Mouse (Mus musculus) forebrain, embryonic 10.5 days (tissue): ENCODE data around the gene Marveld2. TPM values are rescaled to one million over a fixed set of nuclear protein-coding genes. Genes with fewer than 3 reads are reported as not detected.

Experiments
- DNase-seq: peaks from one replicate; pipeline ENCODE4 v3.0.0-alpha.2; 2017; ENCODE audit warnings: low spot score; ENCODE audit errors: extremely low spot score
- H3K27ac ChIP-seq: fragments of 300-500 bp; sonication (generic); 2 replicates; pipeline ENCODE4 v1.5.1; 2016; ENCODE audit warnings: mild to moderate bottlenecking
- H3K27me3 ChIP-seq: fragments of 300-500 bp; sonication (generic); 2 replicates; pipeline ENCODE4 v1.6.1; 2016; ENCODE audit warnings: mild to moderate bottlenecking; ENCODE audit not compliant: poor library complexity, severe bottlenecking
- H3K36me3 ChIP-seq: fragments of 300-500 bp; sonication (generic); replicated peaks from 2 replicates; pipeline ENCODE4 v1.6.1; 2016; ENCODE audit warnings: mild to moderate bottlenecking, moderate library complexity
- H3K4me1 ChIP-seq: fragments of 300-500 bp; sonication (generic); 2 replicates; pipeline ENCODE4 v1.6.1; 2016
- H3K4me3 ChIP-seq: fragments of 300-500 bp; sonication (generic); 2 replicates; pipeline ENCODE4 v1.5.1; 2016; ENCODE audit warnings: mild to moderate bottlenecking, moderate library complexity
- H3K9me3 ChIP-seq: fragments of 300-500 bp; sonication (generic); 2 replicates; pipeline ENCODE4 v1.6.1; 2016; ENCODE audit warnings: mild to moderate bottlenecking, moderate library complexity
- WGBS: fragments of 180-500 bp; shearing (Covaris S2); methylation state at CpG from one replicate; pipeline ENCODE4 v1.1.7; 2016; 5-methylcytosine and 5-hydroxymethylcytosine counted together
- polyA plus RNA-seq: library from polyadenylated mRNA; unstranded; fragments of >200 nt; fragmentation: Nextera tagmentation; extraction: Ambion mirVana; gene quantifications from 2 replicates; pipeline ENCODE4 v1.2.1, GENCODE M21; 2016

Marveld2 gene
- polyA plus RNA-seq, 1 experiment from 2014 or later, result 4.3 TPM

GRCm38 (mm10) chr13:100612251-100612650 is 4.5 kb downstream of the Marveld2 start:
- Histone ChIP-seq H3K4me1 (peaks cover 10% of the 10 kb centered on the region), H3K27ac (no peak overlapping the region), H3K9me3 (peaks cover 3% of the 10 kb centered on the region; the same call in 1 of the 2 replicates), H3K4me3 (no peak overlapping the region), H3K27me3 (peaks cover 20% of the 10 kb centered on the region), H3K36me3 (peaks cover 11% of the 10 kb centered on the region)
- 94% methylated on average over 10 of the region's 10 CpGs for WGBS
- DNase-seq, result no peak

GRCm38 (mm10) chr13:100611266-100611665 is 5.5 kb downstream of the Marveld2 start:
- Histone ChIP-seq H3K4me1 (peaks cover 3% of the 10 kb centered on the region), H3K9me3 (peaks cover 3% of the 10 kb centered on the region; the same call in 1 of the 2 replicates), H3K27ac (no peak overlapping the region), H3K4me3 (no peak overlapping the region), H3K27me3 (peaks cover 10% of the 10 kb centered on the region), H3K36me3 (0 out of 2 replicates have a peak, but pooled peaks cover 11% of the 10 kb centered on the region)
- DNase-seq, result no peak
- WGBS, result 95% methylated on average over 13 of the region's 13 CpGs

- Histone ChIP-seq H3K27ac (no peak overlapping the region), H3K36me3 (0 out of 2 replicates have a peak, but pooled peaks cover 11% of the 10 kb centered on the region), H3K4me1 (peaks cover under 1% of the 10 kb centered on the region; the same call in 1 of the 2 replicates), H3K27me3 (no peaks in the 10 kb centered on the region), H3K9me3 (peaks cover 3% of the 10 kb centered on the region; the same call in 1 of the 2 replicates), H3K4me3 (no peak overlapping the region)
- DNase-seq, result no peak
- WGBS, result 87% methylated on average over 8 of the region's 8 CpGs
These were observed 9.0 kb downstream of the Marveld2 start for GRCm38 (mm10) chr13:100607756-100608155.

- Histone ChIP-seq H3K27me3 (no peaks in the 10 kb centered on the region), H3K9me3 (peaks cover 3% of the 10 kb centered on the region; the same call in 1 of the 2 replicates), H3K36me3 (0 out of 2 replicates have a peak, but pooled peaks cover 3% of the 10 kb centered on the region), H3K27ac (no peak overlapping the region), H3K4me3 (no peak overlapping the region), H3K4me1 (peaks cover 8% of the 10 kb centered on the region)
- DNase-seq, result no peak
- 75% methylated on average over 1 of the region's 1 CpGs for WGBS
These were observed 10.9 kb downstream of the Marveld2 start for GRCm38 (mm10) chr13:100605845-100606244.

- peaks cover 3% of the 10 kb centered on the region; the same call in 1 of the 2 replicates for H3K9me3 ChIP-seq
- 0 out of 2 replicates have a peak, but pooled peaks cover 3% of the 10 kb centered on the region for H3K36me3 ChIP-seq
- peaks cover 8% of the 10 kb centered on the region for H3K4me1 ChIP-seq
- no peak overlapping the region for H3K4me3 ChIP-seq
- 90% methylated on average over 11 of the region's 11 CpGs for WGBS
- no peak for DNase-seq
- no peaks in the 10 kb centered on the region for H3K27me3 ChIP-seq
- no peak overlapping the region for H3K27ac ChIP-seq
These were observed 13.1 kb downstream of the Marveld2 start for GRCm38 (mm10) chr13:100603738-100604095.

GRCm38 (mm10) chr13:100603031-100603737 is 13.6 kb downstream of the Marveld2 start:
- peaks cover 8% of the 10 kb centered on the region for H3K4me1 ChIP-seq

GRCm38 (mm10) chr13:100602239-100602902 is 14.4 kb downstream of the Marveld2 start:
- Histone ChIP-seq H3K4me3 (no peak overlapping the region), H3K36me3 (no peaks in the 10 kb centered on the region), H3K27ac (no peak overlapping the region), H3K9me3 (no peaks in the 10 kb centered on the region), H3K4me1 (peaks cover 8% of the 10 kb centered on the region), H3K27me3 (no peaks in the 10 kb centered on the region)
- WGBS, result 72% methylated on average over 5 of the region's 5 CpGs
- DNase-seq, result no peak

More at GRCm38 (mm10) chr13:100603031-100603737, 13.6 kb downstream of the Marveld2 start:
- DNase-seq, result no peak
- 89% methylated on average over 10 of the region's 10 CpGs for WGBS
- Histone ChIP-seq H3K4me3 (no peak overlapping the region), H3K27ac (no peak overlapping the region), H3K27me3 (no peaks in the 10 kb centered on the region), H3K36me3 (0 out of 2 replicates have a peak, but pooled peaks cover 3% of the 10 kb centered on the region), H3K9me3 (peaks cover 3% of the 10 kb centered on the region; the same call in 1 of the 2 replicates)

GRCm38 (mm10) chr13:100601034-100601433 is 15.7 kb downstream of the Marveld2 start:
- WGBS, result 79% methylated on average over 8 of the region's 8 CpGs

GRCm38 (mm10) chr13:100600317-100600716 is 16.5 kb downstream of the Marveld2 start:
- H3K27ac ChIP-seq, result no peak overlapping the region
- no peaks in the 10 kb centered on the region for H3K27me3 ChIP-seq
- 88% methylated on average over 12 of the region's 12 CpGs for WGBS
- H3K36me3 ChIP-seq, result no peaks in the 10 kb centered on the region
- DNase-seq, result no peak
- peaks cover 8% of the 10 kb centered on the region for H3K4me1 ChIP-seq
- H3K9me3 ChIP-seq, result no peaks in the 10 kb centered on the region
- H3K4me3 ChIP-seq, result no peak overlapping the region

More at GRCm38 (mm10) chr13:100601034-100601433, 15.7 kb downstream of the Marveld2 start:
- Histone ChIP-seq H3K4me3 (no peak overlapping the region), H3K4me1 (peaks cover 8% of the 10 kb centered on the region), H3K9me3 (no peaks in the 10 kb centered on the region), H3K27ac (no peak overlapping the region), H3K27me3 (no peaks in the 10 kb centered on the region), H3K36me3 (no peaks in the 10 kb centered on the region)
- no peak for DNase-seq

- Histone ChIP-seq H3K9me3 (no peaks in the 10 kb centered on the region), H3K36me3 (no peaks in the 10 kb centered on the region), H3K27me3 (no peaks in the 10 kb centered on the region), H3K4me3 (no peak overlapping the region), H3K4me1 (peaks cover 3% of the 10 kb centered on the region), H3K27ac (no peak overlapping the region)
- WGBS, result 85% methylated on average over 9 of the region's 9 CpGs
- no peak for DNase-seq
These were observed 19.5 kb downstream of the Marveld2 start for GRCm38 (mm10) chr13:100597284-100597683.

- Histone ChIP-seq H3K4me1 (no peaks in the 10 kb centered on the region), H3K36me3 (no peaks in the 10 kb centered on the region), H3K9me3 (no peaks in the 10 kb centered on the region), H3K27ac (no peak overlapping the region), H3K4me3 (no peak overlapping the region), H3K27me3 (no peaks in the 10 kb centered on the region)
- no peak for DNase-seq
- 91% methylated on average over 3 of the region's 3 CpGs for WGBS
These were observed 21.3 kb downstream of the Marveld2 start for GRCm38 (mm10) chr13:100595552-100595885.

GRCm38 (mm10) chr13:100594838-100595551 is 21.8 kb downstream of the Marveld2 start:
- no peaks in the 10 kb centered on the region for H3K27me3 ChIP-seq
- no peaks in the 10 kb centered on the region for H3K9me3 ChIP-seq
- no peak for DNase-seq
- H3K4me3 ChIP-seq, result no peak overlapping the region
- H3K4me1 ChIP-seq, result no peaks in the 10 kb centered on the region
- 68% methylated on average over 5 of the region's 5 CpGs for WGBS
- H3K36me3 ChIP-seq, result no peaks in the 10 kb centered on the region
- H3K27ac ChIP-seq, result no peak overlapping the region
